Mouse (Mus musculus): ENCODE data around the gene Myh7b. TPM values are rescaled to one million over a fixed set of nuclear protein-coding genes. Genes with fewer than 3 reads are reported as not detected.

The Myh7b gene
- polyA plus RNA-seq, 1 experiment from 2014 or later = 0.17 TPM

DNA sequence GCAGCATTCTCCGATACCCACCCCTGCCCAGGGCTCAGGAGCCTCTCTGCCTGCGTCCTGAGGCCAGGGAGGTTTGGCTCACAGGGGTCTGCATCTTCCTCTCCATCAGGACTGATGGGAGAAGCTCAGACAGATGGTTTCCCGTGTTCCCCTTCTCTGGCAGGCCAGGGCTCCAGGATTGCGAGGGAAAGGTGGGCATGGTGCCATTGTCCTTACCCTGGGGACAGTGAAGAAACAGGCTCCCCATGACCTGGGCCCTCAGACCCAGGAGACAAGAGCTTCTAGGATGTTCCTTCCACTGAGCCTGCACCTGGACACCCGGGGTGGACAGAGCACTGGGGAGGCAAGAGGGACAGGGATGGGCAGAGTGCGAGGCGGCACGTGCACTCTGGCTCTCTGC, 23.6 kb downstream of the Myh7b start:
- DNase-seq (ENCODE audit: low spot score) = no peak

DNA sequence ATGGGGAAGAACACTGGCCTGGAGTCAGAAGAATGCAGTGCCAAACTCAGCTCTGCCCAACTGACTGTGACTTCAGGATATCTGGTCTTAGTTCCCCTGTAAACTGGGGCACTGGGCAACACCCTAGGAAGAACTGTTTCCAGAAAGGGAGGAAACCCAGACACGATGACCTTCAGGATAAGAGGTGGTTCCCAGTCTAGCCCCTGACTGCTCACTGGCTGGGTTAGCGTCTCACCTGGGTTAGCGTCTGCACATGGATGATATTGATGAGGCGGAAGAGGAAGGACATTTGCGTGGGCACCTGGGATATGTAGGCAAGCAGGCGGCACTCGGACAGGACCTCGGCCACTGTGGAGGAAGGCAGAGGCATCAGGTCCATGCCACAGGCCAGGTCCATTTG, 24.9 kb downstream of the Myh7b start:
- DNase-seq (ENCODE audit: low spot score) = no peak

DNA sequence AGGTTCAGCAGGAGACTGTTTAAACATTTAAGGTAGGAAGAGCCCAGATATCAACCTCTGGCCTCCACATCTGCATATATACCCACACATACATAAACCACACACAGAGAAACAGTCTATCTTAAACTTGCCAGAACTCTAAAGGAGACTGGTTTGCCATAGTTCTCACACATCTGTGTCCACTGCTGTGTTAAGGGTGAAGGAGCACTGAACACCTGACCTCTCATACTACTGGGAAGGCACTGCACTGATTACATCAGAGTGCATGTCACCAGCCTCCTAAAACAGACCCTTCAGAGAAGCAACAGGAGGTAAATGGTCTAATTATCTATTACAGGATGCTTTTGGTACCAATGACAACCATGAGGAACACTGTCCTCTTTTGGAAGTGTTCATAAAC, 25.9 kb downstream of the Myh7b start:
- DNase-seq (ENCODE audit: low spot score) = no peak

DNA sequence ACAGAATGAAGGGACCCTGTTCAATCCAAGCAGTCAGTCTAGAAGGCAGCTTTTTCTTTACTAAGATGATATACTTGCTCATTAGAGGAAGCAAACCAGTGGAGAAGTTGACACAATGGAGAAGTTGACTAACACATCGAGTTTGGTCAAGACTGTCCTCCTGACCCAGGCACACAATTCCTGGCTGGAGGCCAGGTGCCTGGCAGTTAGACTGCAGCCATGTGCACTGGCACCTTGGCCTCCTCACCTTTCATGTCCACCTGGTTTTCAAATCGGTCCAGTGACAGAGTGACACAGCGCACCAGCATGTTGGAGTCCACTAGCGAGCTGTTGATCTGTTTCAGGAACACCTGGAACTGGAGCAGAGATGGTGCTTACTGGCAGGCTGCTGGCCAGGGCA, 26.4 kb downstream of the Myh7b start:
- DNase-seq (ENCODE audit: low spot score) = no peak

DNA sequence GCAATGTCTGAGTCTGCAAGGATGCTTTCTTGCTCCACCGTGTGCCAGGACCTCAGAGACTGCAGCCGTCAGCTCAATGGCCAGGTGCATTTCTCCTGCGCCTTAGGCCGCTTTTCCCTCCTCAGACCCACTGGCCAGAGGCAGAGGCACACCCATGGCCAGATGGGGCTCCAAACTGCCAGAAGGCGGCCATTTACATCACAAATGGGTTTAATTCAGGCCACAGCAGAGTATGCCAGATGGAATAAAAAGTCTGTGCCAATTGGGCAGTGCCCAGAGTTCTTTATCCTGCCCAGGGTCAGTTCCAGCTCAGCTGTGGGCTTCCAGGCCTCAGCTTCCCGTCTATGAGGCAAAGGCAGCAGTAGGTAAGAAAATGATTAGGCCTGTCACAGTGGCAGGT, 29.6 kb downstream of the Myh7b start:
- DNase-seq (ENCODE audit: low spot score) = no peak

DNA sequence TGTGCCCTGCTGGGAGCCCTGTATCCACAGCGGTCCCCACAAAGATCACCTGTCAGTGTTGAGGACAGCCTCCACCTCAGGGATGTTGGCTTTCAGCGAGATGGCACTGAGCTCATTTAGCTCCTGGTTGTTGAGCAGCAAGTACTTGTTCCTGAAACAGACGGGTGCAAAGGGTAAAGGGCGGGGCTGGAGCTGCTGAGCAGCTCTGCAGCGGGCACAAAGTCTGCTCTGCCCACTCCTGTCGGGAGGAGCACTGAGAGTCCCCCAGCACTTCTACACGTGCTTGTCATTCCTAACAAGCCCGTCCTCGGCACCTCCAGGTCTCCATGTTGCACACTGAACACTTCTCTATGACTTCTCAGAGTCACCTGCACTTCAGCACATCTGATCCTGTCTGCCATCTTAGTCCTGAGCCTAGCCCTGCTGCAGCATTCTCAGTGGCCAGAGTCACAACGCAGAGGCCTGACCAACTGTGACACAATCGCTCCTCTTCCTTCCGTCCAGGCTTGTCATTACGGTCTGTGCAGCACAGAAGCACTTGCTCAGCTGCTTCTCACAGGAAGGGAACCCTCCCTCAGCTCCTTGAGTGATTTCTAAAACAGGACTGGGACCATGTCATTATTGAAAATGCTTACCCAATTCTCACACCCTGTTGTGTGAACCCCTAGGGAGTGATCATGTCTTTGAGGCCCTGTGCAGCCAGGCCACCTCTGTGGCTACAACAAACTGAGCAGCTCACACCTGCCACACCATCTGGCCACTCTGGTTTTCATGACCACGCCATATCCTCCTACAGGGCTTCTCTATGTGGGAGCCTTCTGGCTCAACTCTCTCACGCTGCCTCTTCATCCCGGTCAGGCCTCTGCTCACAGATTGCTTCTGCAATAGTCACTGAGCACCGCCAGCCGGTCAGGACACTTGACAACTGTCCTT, 30.8 kb downstream of the Myh7b start:
- no peak for DNase-seq (ENCODE audit: low spot score)

DNA sequence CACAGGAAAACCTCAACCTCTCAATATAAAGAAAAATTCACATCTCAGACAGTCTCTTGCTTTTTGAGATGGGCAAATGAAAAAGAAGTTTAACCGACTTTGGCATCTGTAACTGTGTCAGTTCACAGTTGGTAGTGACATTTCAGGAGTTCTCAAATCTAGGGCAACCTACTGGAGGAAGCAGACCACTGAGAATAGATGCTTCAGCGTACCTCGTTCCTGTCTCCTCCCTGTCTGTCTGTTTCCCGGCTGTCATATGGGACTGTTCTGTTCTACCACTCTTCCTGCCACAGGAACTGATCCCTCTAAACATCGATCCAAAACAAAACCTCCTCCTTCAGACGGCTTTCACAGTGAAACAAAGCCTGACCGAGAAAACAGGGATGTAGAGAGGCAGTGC, 34.7 kb downstream of the Myh7b start:
- no peak for DNase-seq (ENCODE audit: low spot score)

DNA sequence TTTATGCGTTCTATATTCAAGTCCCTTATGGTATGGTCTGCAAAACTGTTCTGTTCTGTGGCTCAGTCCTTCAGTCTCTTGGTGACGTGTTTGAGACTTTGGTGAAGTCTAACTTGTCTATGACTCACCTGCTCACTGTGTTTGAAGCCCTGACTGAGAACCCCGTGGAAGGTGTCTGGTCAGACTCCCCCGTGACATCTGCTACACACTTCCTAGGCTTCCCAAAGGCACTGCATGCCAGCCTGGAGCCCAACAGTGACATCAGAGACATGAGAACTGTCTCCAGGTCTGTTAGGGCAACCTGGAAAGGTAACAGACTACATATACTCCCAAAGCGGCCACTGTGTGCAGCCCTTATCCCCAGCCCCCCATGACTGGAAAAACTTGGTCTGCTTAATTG, 41.6 kb downstream of the Myh7b start:
- no peak for DNase-seq (ENCODE audit: low spot score)

DNA sequence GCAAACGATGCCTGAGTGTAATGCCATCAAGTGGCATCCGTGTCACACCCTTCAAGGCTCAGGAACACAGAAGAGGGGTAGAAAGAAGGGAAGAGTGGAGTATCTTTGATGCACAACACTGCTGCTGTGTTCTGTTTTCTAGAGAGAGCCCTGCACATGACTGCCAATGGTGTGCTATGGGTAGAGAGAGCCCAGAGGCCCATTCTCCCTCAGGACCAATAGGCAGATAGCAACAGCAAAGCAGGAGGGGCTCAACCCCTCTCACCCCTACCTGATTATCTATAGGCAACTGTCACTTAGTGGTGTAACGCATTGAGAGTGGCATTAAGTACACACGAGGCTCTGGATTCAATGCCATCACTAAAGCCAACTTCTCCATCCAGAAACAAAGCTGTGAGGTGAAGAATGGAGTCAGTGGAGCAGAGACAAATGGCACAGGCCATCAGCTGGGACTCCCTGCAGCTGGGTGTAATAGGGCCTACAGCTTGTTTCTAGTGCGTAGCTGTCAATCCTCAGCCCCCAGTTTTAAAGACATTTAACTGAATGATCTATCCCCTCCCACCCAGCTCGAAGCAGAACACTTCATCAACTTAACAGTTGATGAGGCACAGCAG, 44.9 kb downstream of the Myh7b start:
- no peak for DNase-seq (ENCODE audit: low spot score)

DNA sequence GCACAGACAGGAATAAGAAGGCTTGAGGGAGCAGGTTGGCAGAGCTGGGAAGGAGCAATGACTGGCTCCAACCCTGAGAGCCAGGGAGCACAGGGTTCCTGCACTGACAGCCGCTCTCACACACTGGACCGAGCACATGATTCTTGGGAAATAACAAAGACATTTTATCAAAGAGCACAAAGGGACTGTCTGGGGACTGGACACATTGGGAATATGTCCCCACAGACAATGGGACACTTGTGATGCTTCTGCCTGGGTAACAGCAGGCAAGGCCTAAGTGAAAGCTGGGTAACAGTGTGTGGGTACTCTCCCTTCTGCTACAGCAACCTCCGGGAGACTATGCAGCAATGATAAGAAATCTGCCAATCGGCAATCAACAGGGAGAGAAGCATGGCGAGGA, 51.4 kb downstream of the Myh7b start:
- DNase-seq (ENCODE audit: low spot score) = no peak

DNA sequence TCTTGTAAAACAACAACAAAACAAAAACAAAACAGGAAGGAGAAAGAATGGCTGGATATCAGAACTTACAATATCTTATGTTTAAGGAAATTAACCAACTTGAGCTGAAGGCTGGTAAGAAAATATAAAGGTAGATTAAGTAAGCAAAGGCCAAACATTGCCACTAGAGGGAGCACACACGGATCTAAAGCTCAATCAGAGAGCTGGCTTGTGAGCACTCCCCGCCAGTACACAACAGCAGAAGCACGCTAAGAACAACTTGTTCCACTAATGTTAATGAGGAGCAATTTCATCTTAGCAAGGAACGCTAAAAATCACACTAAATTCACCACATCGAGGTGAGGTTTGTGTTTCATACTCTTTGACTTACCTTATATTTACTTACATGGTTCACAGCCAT, 52.1 kb downstream of the Myh7b start:
- peak; percentile 71 for DNase-seq (ENCODE audit: low spot score)

DNA sequence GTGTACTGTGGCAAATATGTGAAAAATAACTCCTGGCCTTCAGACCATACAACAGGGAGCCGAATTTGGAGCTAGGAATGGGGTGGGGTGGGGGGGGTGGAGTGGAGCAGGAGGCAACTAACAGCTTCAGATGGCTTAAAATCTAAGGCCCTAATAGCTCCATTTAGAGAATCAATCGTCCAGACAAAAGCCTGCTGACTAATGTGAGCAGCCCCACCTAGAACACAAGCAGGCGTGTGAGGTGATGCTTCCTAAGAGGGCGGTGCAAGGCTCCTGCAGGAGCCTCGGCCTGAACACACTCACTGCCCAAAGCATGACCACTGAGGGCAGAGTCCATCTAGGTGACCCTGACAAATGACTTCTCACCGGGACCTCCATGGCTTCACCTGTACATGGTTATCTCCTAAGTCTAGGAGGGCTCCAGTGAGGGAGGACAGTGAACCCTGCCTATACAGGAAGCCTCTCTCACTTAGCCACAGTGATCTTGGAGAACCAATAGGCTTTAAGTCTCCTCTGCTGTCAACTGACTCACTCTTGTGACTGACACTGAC, 53.0 kb downstream of the Myh7b start:
- no peak for DNase-seq (ENCODE audit: low spot score)

DNA sequence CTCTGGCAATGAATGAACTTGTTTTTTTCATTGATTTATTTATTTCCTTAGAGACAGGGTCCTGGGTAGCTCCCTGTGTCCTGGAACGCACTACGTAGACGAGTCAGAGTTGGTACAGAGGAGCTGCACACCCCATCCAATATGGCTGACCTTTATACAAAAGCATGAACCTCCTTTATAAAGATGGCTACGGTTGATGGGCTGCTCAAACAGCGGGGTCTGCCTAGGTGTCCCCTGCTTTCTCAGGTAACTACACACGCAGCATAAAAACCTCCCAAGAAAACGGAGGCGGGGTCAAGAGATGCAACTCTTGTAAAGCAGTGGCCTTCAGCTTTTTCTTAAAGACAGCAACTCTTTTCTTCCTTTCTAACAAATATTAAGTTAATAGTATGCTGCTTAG, 56.9 kb downstream of the Myh7b start:
- DNase-seq (ENCODE audit: low spot score) = no peak

DNA sequence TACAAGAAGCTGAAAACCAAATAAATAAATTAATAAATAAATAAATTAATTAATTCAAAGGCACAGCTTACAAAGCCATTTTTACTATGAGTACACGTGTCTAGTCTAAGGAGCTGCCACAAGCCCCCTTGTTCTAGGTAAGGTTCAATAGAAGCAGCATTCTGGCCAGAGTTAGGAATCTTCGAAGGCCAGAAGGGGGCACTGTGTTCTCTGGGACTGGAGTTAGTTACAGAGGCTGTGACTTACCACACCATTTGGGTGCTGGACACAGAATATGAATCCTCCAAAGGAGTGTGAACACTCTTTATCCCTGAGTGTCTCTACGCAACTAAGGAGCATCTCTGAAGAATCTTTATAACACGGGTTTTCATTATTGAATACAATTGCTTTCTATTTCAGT, 57.4 kb downstream of the Myh7b start:
- DNase-seq (ENCODE audit: low spot score) = peak; percentile 62

DNA sequence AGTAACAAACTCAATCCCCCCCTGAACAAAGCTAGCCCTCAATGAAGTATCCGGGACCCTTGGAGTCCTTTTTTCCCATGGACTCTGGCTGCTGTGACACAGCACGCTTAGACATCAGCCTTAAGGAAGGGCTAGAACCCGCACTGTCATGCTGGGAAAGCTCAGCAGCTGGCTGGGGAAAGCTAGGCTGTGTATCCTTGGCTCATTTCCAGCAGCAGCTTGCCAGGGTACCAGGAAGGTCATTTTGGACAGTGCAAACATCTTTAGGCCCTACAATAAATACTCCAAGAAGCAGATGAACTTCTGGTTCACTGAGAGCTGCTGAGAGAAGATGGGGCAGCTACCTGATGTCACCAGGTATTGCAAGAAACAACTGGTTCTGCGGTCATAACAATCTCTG, 60.2 kb downstream of the Myh7b start:
- DNase-seq (ENCODE audit: low spot score) = no peak

DNA sequence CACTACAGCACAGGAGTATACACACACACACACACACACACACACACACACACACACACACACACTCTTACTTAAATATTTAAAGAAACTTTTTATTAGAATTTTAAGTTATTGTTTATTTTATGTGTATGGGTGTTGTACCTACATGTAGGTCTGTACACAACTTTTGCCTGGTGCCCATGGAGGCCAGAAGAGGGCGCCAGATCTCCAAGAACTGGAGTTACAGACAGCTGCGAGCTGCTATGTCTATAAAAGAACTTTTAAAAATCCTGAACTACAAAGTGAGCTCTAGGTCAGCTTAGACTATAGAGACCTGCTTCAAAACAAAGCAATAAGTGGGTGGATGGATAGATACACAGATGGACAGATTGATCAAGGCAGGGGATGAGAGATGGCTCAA, 62.5 kb downstream of the Myh7b start:
- peak; percentile 84 for DNase-seq (ENCODE audit: low spot score)

DNA sequence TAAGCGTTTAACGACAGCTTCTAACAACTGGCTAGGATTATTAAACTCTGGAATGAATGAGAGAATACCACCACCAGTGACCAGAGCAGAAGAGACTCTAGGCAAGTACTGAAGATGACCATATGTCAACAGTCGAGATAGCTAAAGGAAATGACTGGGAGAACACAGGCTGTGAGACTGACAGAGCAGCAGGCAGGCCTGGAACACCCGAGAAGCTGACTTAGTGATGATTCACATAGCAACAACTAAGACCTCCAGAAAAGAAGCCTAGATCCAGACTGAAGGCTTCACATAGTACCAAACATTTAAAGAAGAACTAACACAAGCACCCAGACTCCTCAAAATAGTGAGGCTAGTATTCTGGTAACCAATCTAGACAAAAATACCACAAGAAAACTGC, 64.1 kb downstream of the Myh7b start:
- DNase-seq (ENCODE audit: low spot score) = no peak

DNA sequence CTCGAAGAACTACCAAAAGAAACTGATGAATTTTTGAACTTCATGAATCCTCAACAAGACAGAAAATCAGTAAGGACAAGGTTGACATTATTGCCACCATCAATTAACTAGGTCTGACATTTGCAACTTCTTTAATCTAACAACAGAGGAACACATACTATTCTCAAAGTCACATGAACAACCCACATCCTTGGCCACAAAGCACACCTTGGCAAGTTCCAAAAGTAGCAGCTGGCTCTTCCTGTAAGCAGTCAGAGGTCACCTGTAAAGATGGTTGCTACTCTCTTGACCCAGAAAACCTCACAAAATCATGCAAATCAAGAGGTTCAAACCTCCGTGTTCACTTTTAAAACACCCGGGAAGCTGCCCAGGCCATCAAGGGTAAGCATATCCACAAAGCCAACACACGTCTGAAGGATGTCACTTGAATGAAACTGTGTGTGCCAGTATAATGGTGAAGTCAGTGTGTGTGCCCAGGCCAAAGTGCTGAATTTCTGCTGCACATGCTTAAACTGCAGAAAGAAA, 68.6 kb downstream of the Myh7b start:
- DNase-seq (ENCODE audit: low spot score) = peak; percentile 85

DNA sequence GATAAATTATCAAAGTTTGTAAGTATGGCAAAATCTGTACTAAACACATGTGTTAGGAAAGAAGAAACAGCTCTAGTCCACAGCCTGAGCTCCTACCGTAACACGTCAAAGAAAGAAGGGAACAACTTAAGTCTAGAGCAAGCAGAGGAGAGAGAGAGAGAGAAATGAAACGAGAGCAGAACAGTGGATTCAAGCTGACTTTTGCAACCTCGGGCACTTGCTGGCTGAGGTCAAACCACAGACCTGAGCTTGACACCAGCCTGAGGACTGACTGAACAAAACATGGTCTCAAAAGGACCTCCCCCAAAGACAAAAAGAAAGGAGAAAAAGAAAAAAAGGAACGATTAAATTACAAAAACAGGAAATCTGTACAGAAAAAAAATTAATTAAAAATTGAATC, 69.6 kb downstream of the Myh7b start:
- no peak for DNase-seq (ENCODE audit: low spot score)

DNA sequence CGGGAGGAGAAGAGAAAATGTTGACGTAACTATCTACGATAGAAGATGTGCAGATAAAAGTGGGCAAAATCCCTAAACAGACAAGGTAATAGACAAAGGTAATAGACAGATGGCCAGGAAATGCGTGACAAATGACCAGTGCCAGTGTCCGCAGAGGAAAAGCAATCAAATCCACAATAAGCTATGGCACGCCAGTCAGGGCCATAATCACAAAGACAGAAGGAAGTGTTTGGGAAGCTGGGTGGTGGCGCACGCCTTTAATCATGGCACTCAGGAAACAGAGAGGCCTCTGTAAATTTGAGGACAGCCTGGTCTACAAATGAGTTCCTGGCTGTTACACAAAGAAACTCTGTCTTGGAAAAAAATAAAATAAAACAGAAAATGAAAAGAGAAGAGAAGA, 70.2 kb downstream of the Myh7b start:
- no peak for DNase-seq (ENCODE audit: low spot score)

DNA sequence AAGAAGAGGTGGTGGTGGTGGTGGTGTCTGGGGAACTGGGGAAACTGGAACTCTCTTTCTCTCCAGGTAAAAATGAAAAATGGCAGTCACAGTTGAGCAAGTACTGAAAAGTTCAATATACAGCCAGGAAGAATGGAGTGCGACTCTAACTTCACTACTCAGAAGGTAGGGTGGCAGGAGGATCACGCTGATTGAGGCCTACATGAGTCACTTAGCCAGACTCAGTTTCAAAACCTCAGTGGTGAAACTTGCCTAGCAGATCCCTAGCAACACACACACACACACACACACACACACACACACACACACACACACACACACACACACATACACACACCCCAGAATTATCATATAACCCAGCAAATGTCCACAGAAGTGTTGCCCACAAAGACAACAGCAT, 70.9 kb downstream of the Myh7b start:
- no peak for DNase-seq (ENCODE audit: low spot score)

DNA sequence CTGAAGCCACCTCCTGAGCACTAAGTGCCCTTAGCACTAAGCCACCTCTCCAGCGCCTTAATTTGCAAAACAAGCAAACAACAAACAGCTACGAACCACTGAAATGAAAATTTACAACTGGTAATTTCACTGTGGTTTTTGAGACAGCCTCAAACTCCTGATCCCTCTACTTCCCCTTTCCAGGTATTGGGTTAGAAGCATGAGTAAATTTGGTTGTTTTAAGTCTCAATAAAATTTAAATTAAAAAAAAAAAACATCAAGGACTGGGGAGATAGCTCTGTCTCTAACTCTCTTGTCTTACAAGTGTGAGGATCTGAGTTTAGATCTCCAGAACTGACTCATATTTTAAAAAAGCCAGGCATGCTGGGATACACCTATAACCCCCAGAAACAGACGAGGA, 72.1 kb downstream of the Myh7b start:
- DNase-seq (ENCODE audit: low spot score) = no peak

DNA sequence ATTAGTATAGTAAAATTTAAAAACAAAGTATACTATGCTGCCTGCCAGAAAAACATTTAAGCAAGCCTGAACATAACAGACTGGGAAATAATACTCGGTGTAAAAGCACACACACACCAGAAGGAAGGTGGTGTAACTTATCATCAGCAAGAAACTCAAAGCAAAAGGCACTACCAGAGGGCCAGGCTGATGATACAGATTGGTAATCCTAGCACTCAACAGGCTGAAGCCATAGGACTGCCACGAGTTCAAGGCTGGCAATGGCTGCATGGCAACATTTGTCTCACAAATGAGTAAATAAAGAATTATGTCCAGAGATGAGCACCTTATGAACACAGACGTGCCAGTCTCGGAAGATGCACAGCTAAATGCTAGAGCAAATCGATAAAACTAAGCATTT, 72.8 kb downstream of the Myh7b start:
- DNase-seq (ENCODE audit: low spot score) = no peak

All from thymus, postnatal 0 days (tissue).